Mouse (Mus musculus) embryonic facial prominence, embryonic 12.5 days (tissue): ENCODE measurements around the gene Gpr3. TPM values are rescaled to one million over a fixed set of nuclear protein-coding genes. Genes with fewer than 3 reads are reported as not detected.

Experiments
- ATAC-seq: fragments of 200-750 bp; cut with Nextera tagmentation; 2 replicates; pipeline ENCODE4 v1.8.0; 2017; ENCODE audit not compliant: insufficient number of reproducible peaks, insufficient read depth, low FRiP score, low TSS enrichment
- H3K27ac ChIP-seq: fragments of 300-500 bp; sonication (generic); 2 replicates; pipeline ENCODE4 v1.5.1; 2016; ENCODE audit warnings: mild to moderate bottlenecking
- H3K27me3 ChIP-seq: fragments of 300-500 bp; sonication (generic); 2 replicates; pipeline ENCODE4 v1.6.1; 2016; ENCODE audit warnings: mild to moderate bottlenecking, moderate library complexity
- H3K36me3 ChIP-seq: fragments of 300-500 bp; sonication (generic); 2 replicates; pipeline ENCODE4 v1.6.1; 2016; ENCODE audit warnings: mild to moderate bottlenecking
- H3K4me1 ChIP-seq: fragments of 300-500 bp; sonication (generic); 2 replicates; pipeline ENCODE4 v1.6.1; 2016
- H3K4me2 ChIP-seq: fragments of 300-500 bp; sonication (generic); replicated peaks from 2 replicates; pipeline ENCODE4 v1.6.1; 2016; ENCODE audit warnings: mild to moderate bottlenecking, moderate library complexity
- H3K4me3 ChIP-seq: fragments of 300-500 bp; sonication (generic); 2 replicates; pipeline ENCODE4 v1.5.1; 2016; ENCODE audit warnings: mild to moderate bottlenecking
- H3K9ac ChIP-seq: fragments of 300-500 bp; sonication (generic); 2 replicates; pipeline ENCODE4 v1.6.1; 2016; ENCODE audit warnings: mild to moderate bottlenecking, moderate library complexity
- H3K9me3 ChIP-seq: fragments of 300-500 bp; sonication (generic); 2 replicates; pipeline ENCODE4 v1.6.1; 2016; ENCODE audit warnings: mild to moderate bottlenecking, moderate library complexity
- WGBS: fragments of 180-500 bp; shearing (Covaris S2); methylation state at CpG from one replicate; pipeline ENCODE4 v1.1.7; 2016; 5-methylcytosine and 5-hydroxymethylcytosine counted together
- polyA plus RNA-seq: library from polyadenylated mRNA; unstranded; fragments of >200 nt; fragmentation: Nextera tagmentation; extraction: Ambion mirVana; gene quantifications from 2 replicates; pipeline ENCODE4 v1.2.1, GENCODE M21; 2016

Gene Gpr3
- polyA plus RNA-seq, 1 experiment from 2014 or later, result not detected

DNA sequence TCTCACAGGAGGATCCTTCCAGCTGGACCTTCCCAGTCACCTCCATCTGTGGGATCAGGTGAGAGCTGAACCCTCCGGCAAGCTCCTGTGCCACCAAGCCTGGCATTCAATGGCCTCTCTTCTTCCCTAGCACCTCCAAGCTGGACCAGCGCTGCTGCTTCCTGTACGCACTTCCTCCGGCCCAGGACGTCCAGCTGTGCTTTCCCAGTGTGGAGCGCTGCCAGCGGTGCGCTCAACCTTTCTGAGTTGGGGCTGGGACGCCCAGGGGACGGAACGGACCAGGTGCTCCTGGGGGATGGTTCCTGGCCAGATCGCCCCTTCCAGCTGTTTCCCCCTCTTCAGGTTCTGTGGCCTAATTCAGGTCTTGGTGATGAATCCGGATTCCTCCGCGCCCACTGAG, 34.7 kb upstream of the Gpr3 start:
- ATAC-seq, result no peak
- no peak overlapping the region for H3K9ac ChIP-seq
- peaks cover 86% of the 10 kb centered on the region for H3K27me3 ChIP-seq

DNA sequence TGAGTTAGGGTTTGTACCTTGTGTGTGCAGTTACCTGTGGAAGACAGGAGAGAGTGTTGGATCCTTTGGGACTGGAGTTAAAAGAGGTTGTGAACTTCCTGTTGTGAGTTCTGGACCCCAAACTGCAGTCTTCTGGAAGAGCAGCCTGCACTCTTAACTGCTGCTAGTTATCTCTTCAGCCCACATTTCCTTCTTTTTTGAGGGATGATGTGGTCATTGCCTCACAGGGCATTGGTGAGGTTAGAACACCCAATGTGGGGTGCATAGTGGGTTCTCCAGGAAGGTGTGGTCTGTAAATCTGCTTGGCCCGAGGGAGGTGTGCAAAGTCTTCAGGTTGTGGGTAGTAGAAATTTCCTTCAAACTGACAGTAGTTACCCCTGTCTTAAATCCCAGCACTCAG, 32.0 kb upstream of the Gpr3 start:
- WGBS, result 79% methylated on average over 1 of the region's 1 CpGs
- no peak for ATAC-seq
- peaks cover 66% of the 10 kb centered on the region for H3K27me3 ChIP-seq

More for the DNA sequence above, 34.7 kb upstream of the Gpr3 start:
- Histone ChIP-seq H3K4me1 (peaks cover 16% of the 10 kb centered on the region), H3K9me3 (no peaks in the 10 kb centered on the region), H3K36me3 (no peaks in the 10 kb centered on the region), H3K27ac (no peak overlapping the region), H3K4me2 (no peak overlapping the region), H3K4me3 (no peak overlapping the region)
- WGBS, result 24% methylated on average over 15 of the region's 15 CpGs

DNA sequence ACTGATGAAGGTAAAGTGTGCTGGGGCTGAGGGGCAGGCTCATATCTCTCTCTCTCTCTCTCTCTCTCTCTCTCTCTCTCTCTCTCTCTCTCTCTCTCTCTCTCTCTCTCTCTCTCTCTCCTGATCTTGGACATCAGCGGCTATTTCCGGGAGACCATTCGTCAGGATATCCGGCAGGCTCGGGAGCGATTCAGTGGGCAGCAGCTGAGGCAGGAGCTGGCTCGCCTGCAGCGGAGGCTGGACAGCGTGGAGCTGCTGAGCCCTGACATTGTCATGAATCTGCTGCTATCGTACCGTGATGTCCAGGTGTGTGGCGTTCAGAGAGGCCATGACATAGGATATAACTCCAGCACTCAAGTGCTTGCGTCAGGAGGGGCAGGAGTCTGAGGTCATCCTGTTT, 31.2 kb upstream of the Gpr3 start:
- no peak overlapping the region for H3K27ac ChIP-seq
- H3K9me3 ChIP-seq, result no peaks in the 10 kb centered on the region
- no peaks in the 10 kb centered on the region for H3K36me3 ChIP-seq
- 40% methylated on average over 13 of the region's 13 CpGs for WGBS
- H3K4me1 ChIP-seq, result peaks cover 9% of the 10 kb centered on the region; the same call in 1 of the 2 replicates
- H3K9ac ChIP-seq, result no peak overlapping the region
- H3K4me2 ChIP-seq, result no peak overlapping the region
- ATAC-seq, result no peak
- no peak overlapping the region for H3K4me3 ChIP-seq
- peaks cover 60% of the 10 kb centered on the region for H3K27me3 ChIP-seq

More for the DNA sequence above, 32.0 kb upstream of the Gpr3 start:
- H3K4me2 ChIP-seq, result no peak overlapping the region
- H3K4me3 ChIP-seq, result no peak overlapping the region
- H3K36me3 ChIP-seq, result no peaks in the 10 kb centered on the region
- peaks cover 9% of the 10 kb centered on the region; the same call in 1 of the 2 replicates for H3K4me1 ChIP-seq
- H3K27ac ChIP-seq, result no peak overlapping the region
- no peaks in the 10 kb centered on the region for H3K9me3 ChIP-seq
- H3K9ac ChIP-seq, result no peak overlapping the region

DNA sequence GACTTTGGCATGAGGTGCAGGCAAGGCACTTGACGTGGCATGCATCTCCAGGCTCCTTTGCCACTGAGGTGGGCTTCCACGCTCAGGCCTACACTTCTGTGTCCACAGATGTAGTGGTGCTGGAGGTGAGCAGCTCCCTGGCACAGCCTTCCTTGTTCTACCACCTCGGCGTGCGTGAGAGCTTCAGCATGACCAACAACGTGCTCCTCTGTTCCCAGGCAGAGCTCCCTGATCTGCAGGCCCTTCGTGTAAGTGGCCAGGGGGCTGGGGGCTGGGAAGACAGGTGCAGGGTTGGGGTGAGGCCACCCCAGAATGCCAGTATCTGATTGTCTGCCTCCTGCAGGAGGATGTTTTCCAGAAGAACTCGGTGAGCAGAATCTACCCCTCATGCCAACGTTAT, 30.4 kb upstream of the Gpr3 start:
- Histone ChIP-seq H3K4me3 (no peak overlapping the region), H3K27me3 (peaks cover 52% of the 10 kb centered on the region), H3K9ac (no peak overlapping the region), H3K4me2 (no peak overlapping the region), H3K27ac (no peak overlapping the region), H3K4me1 (peaks cover 9% of the 10 kb centered on the region; the same call in 1 of the 2 replicates), H3K36me3 (no peaks in the 10 kb centered on the region), H3K9me3 (no peaks in the 10 kb centered on the region)
- no peak for ATAC-seq
- 60% methylated on average over 9 of the region's 9 CpGs for WGBS

DNA sequence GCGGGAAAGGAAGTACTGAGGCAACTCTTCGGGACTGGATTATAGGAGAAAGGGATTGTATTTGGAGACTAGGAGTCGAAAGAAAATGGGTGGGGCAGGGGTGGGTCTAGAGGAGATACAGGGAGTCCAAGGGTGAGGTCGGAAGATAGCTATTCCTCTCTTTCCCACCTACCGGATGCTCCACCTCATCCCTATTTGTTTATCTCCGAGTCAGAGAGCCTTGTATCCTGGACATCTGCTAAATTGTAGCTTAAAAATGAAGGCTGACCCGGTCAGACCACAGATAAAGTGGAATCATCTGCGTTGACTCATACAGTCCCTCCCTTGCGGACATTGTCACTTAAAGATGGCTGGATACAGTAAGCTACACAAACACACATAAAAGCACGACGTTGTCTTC, 29.6 kb upstream of the Gpr3 start:
- Histone ChIP-seq H3K4me1 (peaks cover 9% of the 10 kb centered on the region; the same call in 1 of the 2 replicates), H3K9me3 (no peaks in the 10 kb centered on the region), H3K4me2 (peak overlapping the region; percentile 94), H3K9ac (peak overlapping the region; percentile 61; the same call in 1 of the 2 replicates), H3K4me3 (peak overlapping the region; percentile 55), H3K36me3 (no peaks in the 10 kb centered on the region), H3K27me3 (peaks cover 44% of the 10 kb centered on the region), H3K27ac (no peak overlapping the region)
- no peak for ATAC-seq
- 32% methylated on average over 11 of the region's 11 CpGs for WGBS

DNA sequence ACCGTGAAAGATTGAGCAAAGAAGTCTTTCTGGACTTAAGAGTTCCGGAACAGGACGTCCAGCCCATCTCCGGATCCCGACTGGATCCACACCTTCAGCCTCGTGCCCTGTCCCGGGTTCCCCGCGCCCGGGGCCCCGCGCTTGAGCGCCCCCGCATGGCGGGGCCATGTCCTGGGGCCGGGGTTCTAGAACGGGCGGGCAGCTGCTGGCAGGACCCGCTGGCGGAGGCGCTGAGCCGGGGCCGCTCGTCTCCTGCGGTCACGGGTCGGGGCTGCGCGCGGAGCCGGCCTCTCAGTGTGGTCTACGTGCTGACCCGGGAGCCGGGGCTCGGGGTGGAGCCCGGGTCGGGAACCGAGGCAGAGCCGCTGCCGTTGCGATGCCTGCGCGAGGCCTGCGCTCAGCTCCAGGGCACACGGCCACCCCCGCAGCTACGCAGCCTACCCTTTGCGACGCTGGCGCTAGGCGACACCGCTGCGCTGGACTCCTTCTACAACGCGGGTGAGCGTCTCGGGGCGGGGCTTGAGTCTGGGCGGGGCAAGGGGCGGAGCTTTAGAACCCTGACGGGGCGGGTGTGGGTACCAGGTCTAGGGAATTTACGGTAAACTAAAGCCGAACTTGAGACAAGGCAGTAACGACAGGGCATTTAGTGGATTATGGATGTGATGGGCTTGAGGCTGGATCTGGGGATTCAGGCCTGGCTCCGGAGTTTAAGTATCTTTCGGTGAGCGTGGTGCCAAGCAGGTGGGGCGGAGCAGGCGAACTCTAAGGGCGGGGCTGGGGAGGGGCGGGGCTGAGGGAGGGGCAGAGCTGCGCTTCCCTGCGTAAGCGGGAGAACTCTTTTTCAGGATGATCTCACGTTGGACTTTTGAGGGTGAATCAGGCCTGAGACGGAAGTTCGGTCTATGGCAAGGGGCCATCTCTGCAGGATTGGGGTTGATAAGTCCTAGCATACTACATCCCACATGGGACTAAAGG, 28.9 kb upstream of the Gpr3 start:
- peak overlapping the region; percentile 94 for H3K4me2 ChIP-seq
- WGBS, result under 1% methylated on average over 78 of the region's 78 CpGs
- peak overlapping the region; percentile 61 for H3K9ac ChIP-seq
- H3K27me3 ChIP-seq, result peaks cover 37% of the 10 kb centered on the region
- H3K36me3 ChIP-seq, result no peaks in the 10 kb centered on the region
- ATAC-seq, result peak; percentile 83
- H3K27ac ChIP-seq, result 0 out of 2 replicates have a peak overlapping the region, but pooled peaks have one; percentile 3
- peaks cover 9% of the 10 kb centered on the region; the same call in 1 of the 2 replicates for H3K4me1 ChIP-seq
- no peaks in the 10 kb centered on the region for H3K9me3 ChIP-seq
- H3K4me3 ChIP-seq, result peak overlapping the region; percentile 55

DNA sequence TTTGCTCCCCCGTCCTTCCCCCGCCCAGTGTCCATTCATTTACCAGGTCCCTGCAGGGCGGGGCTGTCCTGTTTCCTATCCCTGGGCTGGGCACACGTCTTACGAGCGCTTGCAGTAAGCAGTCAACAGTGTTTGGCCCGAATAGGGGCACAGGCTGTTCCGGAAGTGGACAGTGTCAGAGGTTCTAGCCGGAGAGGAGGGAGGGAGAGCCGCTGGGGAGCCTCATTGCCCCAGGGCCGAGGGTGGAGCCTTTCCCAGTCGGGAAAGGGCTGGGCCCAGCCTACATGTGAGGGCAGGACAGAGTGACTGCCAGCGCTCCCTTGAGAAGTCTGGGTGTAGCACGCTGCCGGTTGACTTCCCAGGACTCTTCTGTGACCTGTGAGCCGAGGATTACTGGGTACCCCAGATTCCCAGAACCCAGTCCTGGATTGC, 28.2 kb upstream of the Gpr3 start, which contains the start of gene Map3k6:
Gene Map3k6, plus strand, starts transcription at position 329 of the 432 bp plus-strand sequence.
- Histone ChIP-seq H3K9me3 (no peaks in the 10 kb centered on the region), H3K4me2 (peak within 1 kb of the TSS; percentile 94), H3K4me3 (peak within 1 kb of the TSS; percentile 55), H3K4me1 (peaks cover 9% of the 10 kb centered on the region; the same call in 1 of the 2 replicates), H3K36me3 (no peaks in the 10 kb centered on the region), H3K9ac (peak within 1 kb of the TSS; percentile 61), H3K27ac (0 out of 2 replicates have a peak within 1 kb of the TSS, but pooled peaks have one; percentile 3), H3K27me3 (peaks cover 32% of the 10 kb centered on the region)
- 3% methylated on average over 16 of the region's 16 CpGs for WGBS
- ATAC-seq, result no peak

DNA sequence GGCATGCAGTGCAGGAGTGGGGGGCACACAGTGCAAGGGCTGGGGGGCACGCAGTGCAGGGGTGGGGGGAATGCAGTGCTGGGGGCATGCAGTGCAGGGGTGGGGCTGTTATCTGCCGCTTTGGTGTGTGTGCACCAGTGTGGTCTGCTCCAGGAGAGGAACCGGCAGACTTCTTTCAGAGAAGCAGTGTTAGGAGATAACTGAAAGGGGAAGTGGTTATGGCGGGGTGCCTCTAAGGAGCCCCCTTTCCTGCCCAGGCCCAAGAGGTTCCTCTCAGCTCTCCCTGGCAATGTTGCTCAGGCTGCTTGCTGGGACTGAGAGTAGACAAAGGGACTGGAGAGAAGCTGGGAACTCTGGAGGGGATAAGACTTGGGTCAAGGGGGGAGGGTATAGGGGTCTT, 25.6 kb upstream of the Gpr3 start:
- H3K4me3 ChIP-seq, result no peak overlapping the region
- H3K27me3 ChIP-seq, result peaks cover 15% of the 10 kb centered on the region
- H3K36me3 ChIP-seq, result no peaks in the 10 kb centered on the region
- 77% methylated on average over 4 of the region's 4 CpGs for WGBS
- no peaks in the 10 kb centered on the region for H3K9me3 ChIP-seq
- no peak overlapping the region for H3K9ac ChIP-seq
- H3K27ac ChIP-seq, result no peak overlapping the region
- H3K4me2 ChIP-seq, result no peak overlapping the region
- peaks cover 9% of the 10 kb centered on the region; the same call in 1 of the 2 replicates for H3K4me1 ChIP-seq
- ATAC-seq, result no peak

DNA sequence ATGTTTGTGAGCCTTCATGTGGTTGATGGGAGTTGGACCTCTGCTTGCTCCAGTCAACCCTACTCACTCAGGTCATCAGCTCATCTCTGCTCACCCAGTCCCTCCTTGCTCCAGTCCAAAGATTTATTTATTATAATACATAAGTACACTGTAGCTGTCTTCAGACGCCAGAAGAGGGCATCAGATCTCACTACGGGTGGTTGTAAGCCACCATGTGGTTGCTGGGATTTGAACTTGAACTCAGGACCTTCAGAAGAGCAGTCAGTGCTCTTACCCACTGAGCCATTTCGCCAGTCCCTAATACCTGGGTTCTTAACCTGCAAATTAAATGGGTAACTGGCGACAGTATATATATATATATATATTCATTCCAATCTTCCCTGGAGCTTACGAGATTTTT, 23.1 kb upstream of the Gpr3 start:
- Histone ChIP-seq H3K4me1 (peaks cover 2% of the 10 kb centered on the region; the same call in 1 of the 2 replicates), H3K9ac (no peak overlapping the region), H3K4me2 (no peak overlapping the region), H3K36me3 (no peaks in the 10 kb centered on the region), H3K4me3 (no peak overlapping the region), H3K9me3 (no peaks in the 10 kb centered on the region), H3K27me3 (peaks cover 3% of the 10 kb centered on the region; the same call in 1 of the 2 replicates), H3K27ac (no peak overlapping the region)
- ATAC-seq, result no peak
- 82% methylated on average over 5 of the region's 5 CpGs for WGBS

DNA sequence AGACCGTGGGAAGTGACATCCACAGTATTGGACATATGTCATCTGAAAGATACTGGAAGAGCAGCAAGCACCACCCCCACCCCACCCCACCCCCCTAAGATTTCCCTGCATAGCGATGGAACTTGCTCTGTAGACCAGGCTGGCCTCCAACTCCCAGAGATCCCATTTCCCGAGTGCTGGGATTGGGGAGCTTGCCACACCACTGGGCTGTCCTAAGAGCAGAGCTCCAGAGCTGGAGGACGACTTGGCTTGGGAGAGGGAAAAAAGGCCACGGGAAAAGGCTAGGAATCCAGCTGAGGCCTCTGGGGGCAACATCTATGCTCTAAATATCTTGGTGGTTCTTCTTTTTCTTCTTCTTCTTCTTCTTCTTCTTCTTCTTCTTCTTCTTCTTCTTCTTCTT, 22.4 kb upstream of the Gpr3 start:
- H3K27me3 ChIP-seq, result no peaks in the 10 kb centered on the region
- H3K36me3 ChIP-seq, result no peaks in the 10 kb centered on the region
- H3K9me3 ChIP-seq, result no peaks in the 10 kb centered on the region
- H3K4me1 ChIP-seq, result 0 out of 2 replicates have a peak, but pooled peaks cover 3% of the 10 kb centered on the region
- H3K27ac ChIP-seq, result no peak overlapping the region
- H3K4me3 ChIP-seq, result no peak overlapping the region
- 68% methylated on average over 5 of the region's 5 CpGs for WGBS
- H3K4me2 ChIP-seq, result no peak overlapping the region
- no peak overlapping the region for H3K9ac ChIP-seq
- ATAC-seq, result no peak

DNA sequence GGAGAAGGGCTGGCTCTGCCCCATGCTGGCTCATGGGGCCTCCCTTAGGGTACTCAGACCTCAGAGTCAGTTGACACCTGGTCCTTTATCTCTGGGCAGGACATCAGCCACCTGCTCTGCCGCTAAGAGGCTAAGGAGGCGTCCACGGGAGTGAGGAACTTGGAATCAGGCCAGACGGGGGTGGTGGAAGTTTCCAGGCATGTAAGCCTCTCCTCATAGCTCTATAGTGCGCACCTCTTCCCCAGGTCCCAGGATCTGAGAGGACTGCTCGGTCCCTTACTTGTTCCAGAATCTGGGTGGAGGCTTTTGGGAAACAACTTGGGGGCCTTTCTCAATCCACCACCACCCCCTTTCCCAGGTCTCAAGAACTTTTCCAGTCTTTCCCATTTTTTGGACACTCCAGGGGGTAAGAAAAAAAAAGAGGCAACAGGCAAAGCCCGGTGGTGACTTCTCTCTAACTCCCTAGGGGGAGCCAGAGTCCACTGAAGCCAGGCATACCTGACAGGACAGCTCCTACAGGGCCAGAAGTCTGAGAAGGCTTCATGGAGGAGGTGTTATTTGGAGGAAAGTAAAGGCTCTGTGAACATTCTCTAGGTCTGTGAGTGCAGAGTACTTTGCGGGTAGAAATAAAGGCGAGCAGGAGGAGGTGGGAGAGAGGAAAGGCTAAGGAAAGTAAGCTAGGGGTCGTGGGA, 21.1 kb upstream of the Gpr3 start:
- Histone ChIP-seq H3K9me3 (no peaks in the 10 kb centered on the region), H3K36me3 (no peaks in the 10 kb centered on the region), H3K4me1 (0 out of 2 replicates have a peak, but pooled peaks cover 6% of the 10 kb centered on the region), H3K9ac (no peak overlapping the region), H3K4me3 (no peak overlapping the region), H3K27me3 (no peaks in the 10 kb centered on the region), H3K27ac (no peak overlapping the region), H3K4me2 (no peak overlapping the region)
- 49% methylated on average over 10 of the region's 10 CpGs for WGBS
- no peak; the same call in 1 of the 2 replicates for ATAC-seq
